Mouse (Mus musculus) MEL (cell line): ENCODE measurements around the gene Pgam5.

Source experiments
- CTCF ChIP-seq, 3 experiments: IDR thresholded peaks in 2 of 3; conservative IDR thresholded peaks in 1 of 3; 2 replicates each; pipeline ENCODE4 v1.5.1; 2011 to 2012; ENCODE audit warnings: low read length in 3 of 3, low read depth in 2 of 3, mild to moderate bottlenecking in 2 of 3, improper control_type of control experiment in 1 of 3, inconsistent platforms in 1 of 3, mixed read lengths in 1 of 3, moderate library complexity in 1 of 3; ENCODE audit not compliant: control insufficient read depth in 1 of 3, insufficient read depth in 1 of 3, poor library complexity in 1 of 3, severe bottlenecking in 1 of 3
- E2F4 ChIP-seq: IDR thresholded peaks from 2 replicates; pipeline ENCODE4 v1.6.1; 2011; ENCODE audit warnings: low read depth, low read length, improper control_type of control experiment, borderline replicate concordance
- ELF1 ChIP-seq: IDR thresholded peaks from 2 replicates; pipeline ENCODE4 v1.6.1; 2014; ENCODE audit warnings: low read depth, mild to moderate bottlenecking, inconsistent platforms, low read length, improper control_type of control experiment, moderate library complexity
- EP300 ChIP-seq, 2 experiments: IDR thresholded peaks; 2 replicates each; pipeline ENCODE4 v1.6.1; 2011; ENCODE audit warnings: improper control_type of control experiment in 2 of 2, low read length in 2 of 2, low read depth in 1 of 2, mild to moderate bottlenecking in 1 of 2
- ETS1 ChIP-seq: IDR thresholded peaks from 2 replicates; pipeline ENCODE4 v1.6.1; 2012; ENCODE audit warnings: low read depth, mild to moderate bottlenecking, inconsistent platforms, low read length, improper control_type of control experiment, moderate library complexity
- MAX ChIP-seq: IDR thresholded peaks from 2 replicates; pipeline ENCODE4 v1.6.1; 2011; ENCODE audit warnings: low read length, improper control_type of control experiment
- MYC ChIP-seq: IDR thresholded peaks from 2 replicates; pipeline ENCODE4 v1.6.1; 2011; ENCODE audit warnings: low read depth, mild to moderate bottlenecking, low read length, improper control_type of control experiment, moderate library complexity
- POLR2A ChIP-seq, 2 experiments: IDR thresholded peaks; 2 replicates each; pipeline ENCODE4 v1.6.1; 2011 to 2012; ENCODE audit warnings: low read length in 2 of 2, mild to moderate bottlenecking in 2 of 2, control low read depth in 1 of 2, improper control_type of control experiment in 1 of 2, low read depth in 1 of 2, moderate library complexity in 1 of 2; ENCODE audit not compliant: control insufficient read depth in 1 of 2, insufficient read depth in 1 of 2, poor library complexity in 1 of 2
- USF1 ChIP-seq: IDR thresholded peaks from 2 replicates; pipeline ENCODE4 v1.6.1; 2014; ENCODE audit warnings: low read depth, mild to moderate bottlenecking, inconsistent platforms, low read length, improper control_type of control experiment, moderate library complexity

GRCm38 (mm10) chr5:110230401-110230779 lies 39.3 kb downstream of the Pgam5 start:
- TF ChIP-seq USF1 (no peak), CTCF (IDR thresholded peaks at IDR 0.05 in 2 of 3, conservative IDR thresholded peaks at IDR 0.05 in 1 of 3; ENCODE audit: control insufficient read depth in 1 of 3, insufficient read depth in 1 of 3, low read depth in 2 of 3, low read length in 3 of 3, poor library complexity in 1 of 3, severe bottlenecking in 1 of 3) (no peak), EP300 (IDR thresholded peaks at IDR 0.05; ENCODE audit: low read depth in 1 of 2, low read length in 2 of 2) (no peak), MAX (no peak), ETS1 (no peak), E2F4 (no peak), POLR2A (IDR thresholded peaks at IDR 0.05; ENCODE audit: control insufficient read depth in 1 of 2, insufficient read depth in 1 of 2, low read depth in 1 of 2, low read length in 2 of 2, poor library complexity in 1 of 2) (no peak), ELF1 (no peak), MYC (no peak)
